Comparison of ENCODE assay signal across 8 mouse cellular contexts in the genomic region with DNA sequence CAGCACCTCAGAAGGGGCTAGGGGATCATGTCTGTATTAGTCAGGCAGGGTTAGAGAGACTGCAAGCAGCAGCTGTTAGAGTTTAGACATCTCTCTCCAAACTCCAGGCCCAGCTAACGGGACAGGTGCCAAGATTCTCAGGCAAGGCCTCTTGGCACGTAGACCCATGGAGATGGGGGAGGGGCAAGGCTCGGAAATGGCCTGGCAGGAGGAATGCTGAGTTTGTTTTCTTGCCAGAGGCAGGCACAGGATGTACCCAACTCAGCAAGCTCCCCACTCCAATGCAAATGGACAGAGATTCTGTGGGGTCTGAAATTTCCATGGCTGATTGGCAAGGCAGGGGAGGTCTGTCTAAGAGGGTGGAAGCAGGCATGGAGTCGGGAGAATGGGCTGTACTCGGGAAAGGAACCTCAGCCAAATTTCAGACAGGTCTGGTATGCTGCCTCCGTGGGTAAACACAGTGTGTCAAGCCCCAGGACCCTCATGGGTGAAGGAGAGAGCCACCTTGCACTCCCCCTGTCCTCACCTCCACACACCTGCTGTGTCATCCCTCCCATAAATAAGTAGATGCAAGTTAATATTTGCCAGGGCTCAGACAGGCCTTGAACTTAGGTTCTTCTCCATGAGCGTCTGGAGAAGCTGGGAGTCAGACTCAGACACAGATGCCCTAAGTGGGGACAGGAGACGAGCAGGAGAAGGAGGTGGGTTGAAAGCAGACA. TPM values are rescaled to one million over a fixed set of nuclear protein-coding genes. Genes with fewer than 3 reads are reported as not detected.
DNase-seq lines count a peak whose midpoint lies in the region; ATAC-seq and TF ChIP-seq lines count a peak whose summit lies in the region.

No protein-coding gene starts in this region.

- H3K4me2 ChIP-seq in hindbrain, embryonic 16.5 days (ENCODE audit: low read length), result no peak overlapping the region

- H3K4me1 ChIP-seq in E14TG2a.4 (replicated peaks; ENCODE audit: low read depth, low read length), result peaks cover 45% of the 10 kb centered on the region
- H3K4me1 ChIP-seq in hindbrain, embryonic 16.5 days (ENCODE audit: control insufficient read depth, insufficient read depth, low read depth, low read length), result peaks cover 8% of the 10 kb centered on the region; the same call in 1 of the 2 replicates

- H3K9me3 ChIP-seq in E14TG2a.4 (ENCODE audit: low read length), result peaks cover 15% of the 10 kb centered on the region
- H3K9me3 ChIP-seq in hindbrain, embryonic 16.5 days (ENCODE audit: control insufficient read depth, low read length), result no peaks in the 10 kb centered on the region

- no peak for TF ChIP-seq CTCF in E14TG2a.4 (conservative IDR thresholded peaks at IDR 0.05; ENCODE audit: low read length)
- TF ChIP-seq CTCF in left cerebral cortex, adult 2 months (IDR thresholded peaks at IDR 0.05), result no peak

- H3K27me3 ChIP-seq in E14TG2a.4 (ENCODE audit: insufficient read depth, low read length), result no peaks in the 10 kb centered on the region
- no peaks in the 10 kb centered on the region for H3K27me3 ChIP-seq in hindbrain, embryonic 16.5 days (replicated peaks; ENCODE audit: control insufficient read depth, insufficient read depth, low read length)

- no peak overlapping the region for H3K9ac ChIP-seq in hindbrain, embryonic 16.5 days (ENCODE audit: low read depth, low read length)

- ATAC-seq in hindbrain, embryonic 16.5 days, result peak; percentile 89
- 0 out of 2 replicates have a peak, but pooled peaks have one; percentile 24 for ATAC-seq in megakaryocyte progenitor cell, adult 5-6 weeks (replicated peaks; ENCODE audit: poor library complexity)
- no peak for ATAC-seq in erythroid progenitor cell, adult 5-6 weeks (replicated peaks; ENCODE audit: low FRiP score, poor library complexity, severe bottlenecking)

- peak overlapping the region; percentile 21 for H3K4me3 ChIP-seq in E14TG2a.4 (replicated peaks; ENCODE audit: low read length)
- H3K4me3 ChIP-seq in hindbrain, embryonic 16.5 days (ENCODE audit: low read length), result no peak overlapping the region
- no peak overlapping the region for H3K4me3 ChIP-seq in left cerebral cortex, adult 2 months

- peak; percentile 71 for DNase-seq in adrenal gland, adult 8-10 months
- DNase-seq in frontal cortex, postnatal 14 days (ENCODE audit: low spot score in 2 of 2), result peak; percentile 63 to 69
- peak; percentile 61 to 75 for DNase-seq in left cerebral cortex, adult 2 months (ENCODE audit: extremely low spot score in 1 of 2, low spot score in 2 of 2)
- peak; percentile 60 for DNase-seq in urinary bladder, postnatal 25 days (ENCODE audit: low spot score)

- peak overlapping the region; percentile 57 for H3K27ac ChIP-seq in hindbrain, embryonic 16.5 days (ENCODE audit: low read depth, low read length)
- H3K27ac ChIP-seq in left cerebral cortex, adult 2 months, result peak overlapping the region; percentile 66; the same call in 1 of the 2 replicates

- intact Hi-C loops in left cerebral cortex, adult 2 months (cut with DNase I), result loop anchor here (10.0 kb wide), 1 partner anchor 450 kb away; no protein-coding TSS in a partner anchor

- no peaks in the 10 kb centered on the region for H3K36me3 ChIP-seq in E14TG2a.4 (ENCODE audit: insufficient read depth, low read length)
- H3K36me3 ChIP-seq in hindbrain, embryonic 16.5 days (ENCODE audit: control insufficient read depth, insufficient read depth, low read length), result no peaks in the 10 kb centered on the region

- 31% methylated on average over 8 of the region's 8 CpGs for WGBS in hindbrain, embryonic 16.5 days

RNA-seq across cellular contexts. Expression of a gene that starts 19.4 kb away (rescaled TPM):
- 100 to 1,000 TPM; 122 to 222 (median 165) TPM for total RNA-seq in adrenal gland, adult 8-10 months (2022)
- 215 and 225 TPM in 2 replicates for polyA plus RNA-seq in hindbrain, embryonic 16.5 days (2015; fragmentation: Nextera tagmentation; extraction: Ambion mirVana)
- 10 to 100 TPM; 53.9 to 67.1 TPM for total RNA-seq in left cerebral cortex, adult 2 months (2021)
- 267 and 274 TPM in 2 replicates for total RNA-seq in megakaryocyte progenitor cell, adult 5-6 weeks (2015)
- 276 and 284 TPM in 2 replicates for total RNA-seq in megakaryocyte progenitor cell, adult 5-6 weeks (2017)
- total RNA-seq in erythroid progenitor cell, adult 5-6 weeks (2015; ENCODE audit: low replicate concordance), result 11.7 and 45.8 TPM in 2 replicates
- total RNA-seq in erythroid progenitor cell, adult 5-6 weeks (2017; ENCODE audit: low replicate concordance), result 14.7 and 16.7 TPM in 2 replicates

RNA-seq across cellular contexts. Expression of a gene that starts 52.0 kb away (rescaled TPM):
- total RNA-seq in adrenal gland, adult 8-10 months (2022), result 10 to 100 TPM; 58.6 to 86.9 (median 67.8) TPM
- polyA plus RNA-seq in hindbrain, embryonic 16.5 days (2015; fragmentation: Nextera tagmentation; extraction: Ambion mirVana), result 21.1 and 24.3 TPM in 2 replicates
- total RNA-seq in left cerebral cortex, adult 2 months (2021), result 10 to 100 TPM; 19.4 to 20.6 TPM
- total RNA-seq in megakaryocyte progenitor cell, adult 5-6 weeks (2015), result 6.6 and 7.7 TPM in 2 replicates
- 5.3 and 8.1 TPM in 2 replicates for total RNA-seq in megakaryocyte progenitor cell, adult 5-6 weeks (2017)
- 106 and 122 TPM in 2 replicates for total RNA-seq in erythroid progenitor cell, adult 5-6 weeks (2015; ENCODE audit: low replicate concordance)
- 105 and 126 TPM in 2 replicates for total RNA-seq in erythroid progenitor cell, adult 5-6 weeks (2017; ENCODE audit: low replicate concordance)
